Mouse (Mus musculus) testis, postnatal 10 days (tissue): ENCODE measurements at regions not wholly inside any gene's neighbourhood (a gene's known extent, or its start where the extent isn't known, plus 50 kb on each side); places are given as distances from the start of the nearest gene placed in this dataset.

Source experiments
- DNase-seq: peaks from one replicate; pipeline ENCODE4 v3.0.0; 2021; ENCODE audit warnings: low spot score

GRCm38 (mm10) chr3:35102715-35103591, 452.7 kb downstream of the Sox2 start:
- peak; percentile 82 for DNase-seq

- DNase-seq: no peak
Measured at GRCm38 (mm10) chr3:35104884-35105283, 454.7 kb downstream of the Sox2 start.

GRCm38 (mm10) chr3:35106097-35106496, 455.9 kb downstream of the Sox2 start:
- no peak for DNase-seq

- DNase-seq: no peak
Measured at GRCm38 (mm10) chr3:35133477-35133876, 483.3 kb downstream of the Sox2 start.

GRCm38 (mm10) chr3:35141500-35142220, 491.5 kb downstream of the Sox2 start:
- DNase-seq: no peak

GRCm38 (mm10) chr3:35142683-35143082, 492.5 kb downstream of the Sox2 start:
- no peak for DNase-seq

- DNase-seq: no peak
Measured at GRCm38 (mm10) chr3:35145569-35145968, 495.4 kb downstream of the Sox2 start.

GRCm38 (mm10) chr3:35146681-35147080, 496.5 kb downstream of the Sox2 start:
- no peak for DNase-seq

GRCm38 (mm10) chr3:35149251-35149691, 499.1 kb downstream of the Sox2 start:
- no peak for DNase-seq

- no peak for DNase-seq
Measured at GRCm38 (mm10) chr3:35152191-35152590, 502.0 kb downstream of the Sox2 start.

GRCm38 (mm10) chr3:35154266-35154665, 504.1 kb downstream of the Sox2 start:
- no peak for DNase-seq

GRCm38 (mm10) chr3:35168676-35169075, 518.5 kb downstream of the Sox2 start:
- no peak for DNase-seq

GRCm38 (mm10) chr3:35178759-35179440, 528.7 kb downstream of the Sox2 start:
- DNase-seq: no peak

GRCm38 (mm10) chr3:35208526-35208925, 545.4 kb upstream of the Atp11b start:
- DNase-seq: no peak

- no peak for DNase-seq
Measured at GRCm38 (mm10) chr3:35219394-35219793, 534.5 kb upstream of the Atp11b start.

- no peak for DNase-seq
Measured at GRCm38 (mm10) chr3:35221183-35221582, 532.7 kb upstream of the Atp11b start.

GRCm38 (mm10) chr3:35222251-35222650, 531.7 kb upstream of the Atp11b start:
- DNase-seq: no peak

GRCm38 (mm10) chr3:35225051-35225701, 528.7 kb upstream of the Atp11b start:
- DNase-seq: no peak

- no peak for DNase-seq
Measured at GRCm38 (mm10) chr3:35225774-35226365, 528.0 kb upstream of the Atp11b start.

- no peak for DNase-seq
Measured at GRCm38 (mm10) chr3:35231158-35231928, 522.6 kb upstream of the Atp11b start.

- no peak for DNase-seq
Measured at GRCm38 (mm10) chr3:35232487-35232886, 521.4 kb upstream of the Atp11b start.
